Mouse (Mus musculus) olfactory bulb, adult 2 months (tissue): ENCODE measurements around the gene A930002H24Rik. TPM values are rescaled to one million over a fixed set of nuclear protein-coding genes. Genes with fewer than 3 reads are reported as not detected.
A peak's percentile ranks its signal among the peaks of the same experiment; 100 is the strongest.

Source experiments
- H3K27ac ChIP-seq: fragments of 200-500 bp; 2 replicates; pipeline ENCODE4 v1.5.1; 2012; ENCODE audit warnings: low read depth, low read length; ENCODE audit not compliant: insufficient read depth
- H3K4me1 ChIP-seq: fragments of 200-500 bp; 2 replicates; pipeline ENCODE4 v1.6.1; 2012; ENCODE audit warnings: low read length; ENCODE audit not compliant: control insufficient read depth, insufficient read depth
- H3K4me3 ChIP-seq: fragments of 200-500 bp; 2 replicates; pipeline ENCODE4 v1.5.1; 2012; ENCODE audit warnings: mild to moderate bottlenecking, low read depth, low read length, moderate library complexity; ENCODE audit not compliant: insufficient read depth
- CTCF ChIP-seq: fragments of 200-500 bp; IDR thresholded peaks from 2 replicates; pipeline ENCODE4 v1.5.1; 2012; ENCODE audit warnings: low read depth, mild to moderate bottlenecking, low read length, moderate library complexity; ENCODE audit not compliant: insufficient read depth
- POLR2A ChIP-seq: fragments of 200-500 bp; IDR thresholded peaks from 2 replicates; pipeline ENCODE4 v1.6.1; 2012; ENCODE audit warnings: mild to moderate bottlenecking, low read depth, low read length, moderate library complexity; ENCODE audit not compliant: insufficient read depth
- WGBS: fragments of 180-500 bp; shearing (Covaris S2); methylation state at CpG from one replicate; pipeline ENCODE4 v1.1.7; 2018; 5-methylcytosine and 5-hydroxymethylcytosine counted together
- polyA plus RNA-seq: library from polyadenylated mRNA; stranded (reverse); fragments of >200 nt; gene quantifications from 2 replicates; pipeline ENCODE4 v1.2.4, GENCODE M21; 2012; ENCODE audit warnings: low replicate concordance; ENCODE audit not compliant: missing spikeins, insufficient read depth, insufficient read length

The A930002H24Rik gene
- polyA plus RNA-seq = not detected in 2 replicates

DNA sequence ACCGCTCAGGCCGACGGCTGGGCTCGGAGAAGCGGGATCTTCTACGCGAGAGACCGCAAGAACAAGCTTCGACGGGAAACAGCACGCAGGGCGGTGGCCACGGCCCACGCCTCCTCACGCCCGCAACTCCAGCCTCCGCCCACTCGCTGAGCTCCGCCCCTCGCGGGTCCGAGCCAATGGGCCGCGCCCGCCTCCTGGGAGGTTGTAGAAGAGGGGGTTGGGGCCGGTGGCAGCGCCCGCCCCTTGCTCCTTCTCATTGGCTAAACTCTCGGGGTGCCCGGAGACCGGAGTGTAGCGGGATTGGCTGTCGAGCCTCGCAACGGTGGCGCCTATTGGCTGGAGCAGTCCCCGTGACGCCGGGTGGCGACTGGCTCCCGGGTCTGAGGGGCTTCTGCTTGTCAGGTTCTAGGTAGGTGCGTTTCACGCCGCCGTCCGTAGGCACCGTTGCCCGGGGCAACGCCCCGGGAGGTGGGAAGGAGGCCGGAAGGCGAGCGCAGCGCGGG, at the start of gene A930002H24Rik:
Gene A930002H24Rik, minus strand, starts transcription at position 145 of the 503 bp plus-strand sequence.
- Histone ChIP-seq H3K4me1 (peaks cover 3% of the 10 kb centered on the region; the same call in 1 of the 2 replicates), H3K27ac (peak within 1 kb of the TSS; percentile 70; the same call in 1 of the 2 replicates), H3K4me3 (peak within 1 kb of the TSS; percentile 92)
- WGBS = under 1% methylated on average over 55 of the region's 55 CpGs
- TF ChIP-seq CTCF = no peak
- peak; percentile 80 for TF ChIP-seq POLR2A

DNA sequence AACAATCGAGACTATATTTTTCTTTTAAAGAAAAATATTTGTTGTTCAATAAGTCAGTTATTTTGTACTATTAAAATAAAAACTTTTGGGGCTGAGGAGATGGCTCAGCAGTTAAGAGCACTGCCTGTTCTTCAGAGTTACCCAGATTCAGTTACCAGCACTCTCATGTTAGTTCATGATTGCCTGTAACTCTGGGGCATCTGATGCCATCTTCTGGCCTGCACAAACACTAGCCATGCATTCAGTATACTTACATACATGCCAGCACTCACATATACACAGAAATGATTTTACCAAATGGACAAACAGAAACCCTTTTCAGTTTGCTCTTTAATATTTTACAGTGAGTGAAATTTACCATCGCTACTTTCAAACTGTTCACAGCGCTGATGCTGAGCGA, 45.7 kb upstream of the A930002H24Rik start:
- 96% methylated on average over 4 of the region's 4 CpGs for WGBS
- Histone ChIP-seq H3K27ac (no peak overlapping the region), H3K4me1 (no peaks in the 10 kb centered on the region), H3K4me3 (no peak overlapping the region)
- no peak for TF ChIP-seq CTCF
- TF ChIP-seq POLR2A = no peak

DNA sequence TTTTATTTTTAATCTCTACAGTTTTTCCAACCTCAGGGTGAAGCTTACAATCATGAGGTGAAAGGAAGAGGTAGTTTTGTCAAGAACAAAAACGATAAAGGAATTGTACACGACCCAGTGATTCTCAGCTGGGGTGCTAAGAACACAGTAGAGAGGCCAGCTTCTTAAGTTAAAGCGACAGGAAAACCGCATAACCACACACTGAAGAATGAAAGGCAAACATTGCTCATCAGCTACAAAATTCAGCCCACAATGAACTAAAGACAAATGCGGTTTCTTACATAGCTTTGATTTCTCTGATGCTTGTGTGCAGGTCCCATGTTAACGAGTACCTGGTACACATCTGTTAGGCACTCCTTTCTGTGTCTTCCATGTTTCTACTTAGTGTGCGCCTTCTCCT, 33.5 kb upstream of the A930002H24Rik start:
- H3K4me1 ChIP-seq = no peaks in the 10 kb centered on the region
- WGBS = 73% methylated on average over 7 of the region's 7 CpGs
- no peak overlapping the region for H3K4me3 ChIP-seq
- no peak overlapping the region for H3K27ac ChIP-seq
- no peak for TF ChIP-seq CTCF
- no peak for TF ChIP-seq POLR2A

DNA sequence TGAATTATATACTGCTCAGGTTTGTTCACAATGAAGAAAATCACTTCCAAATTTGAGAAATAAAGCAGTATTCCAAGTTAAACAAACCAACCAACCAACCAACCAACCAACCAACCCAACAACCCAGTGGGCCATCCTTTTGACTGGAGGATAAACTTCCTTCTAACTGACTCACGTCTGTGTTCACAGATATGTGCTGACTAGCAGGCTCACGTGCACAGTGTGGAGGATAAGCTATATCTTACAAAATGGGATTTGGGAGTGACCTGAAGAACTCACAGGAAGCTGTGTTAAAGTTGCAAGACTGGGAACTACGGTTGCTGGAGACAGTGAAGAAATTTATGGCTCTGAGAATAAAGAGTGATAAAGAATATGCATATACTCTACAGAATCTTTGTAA, 32.2 kb upstream of the A930002H24Rik start:
- no peak overlapping the region for H3K4me3 ChIP-seq
- H3K4me1 ChIP-seq = no peaks in the 10 kb centered on the region
- TF ChIP-seq POLR2A (no peak), CTCF (no peak)
- no peak overlapping the region for H3K27ac ChIP-seq
- 90% methylated on average over 3 of the region's 3 CpGs for WGBS

DNA sequence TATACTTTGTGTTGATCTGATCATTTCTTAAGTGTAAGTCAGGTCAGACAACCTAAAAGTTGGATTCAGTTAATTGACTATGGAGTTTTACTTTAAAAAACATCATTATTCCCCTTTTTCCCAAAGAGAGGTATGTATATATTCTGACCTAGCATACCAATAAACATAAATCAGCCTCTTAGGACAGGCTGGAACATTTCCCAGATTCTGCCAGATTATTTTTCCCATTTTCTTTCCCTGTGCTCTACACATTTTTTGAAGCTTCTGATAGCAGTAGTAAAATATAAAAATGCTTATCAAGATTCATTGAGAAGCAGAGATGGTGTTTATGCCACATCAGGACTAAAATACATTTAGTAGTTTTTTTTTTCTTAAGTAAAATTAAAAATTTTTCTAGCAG, 27.0 kb upstream of the A930002H24Rik start:
- H3K4me3 ChIP-seq = no peak overlapping the region
- no peak overlapping the region for H3K27ac ChIP-seq
- H3K4me1 ChIP-seq = no peaks in the 10 kb centered on the region
- no peak for TF ChIP-seq POLR2A
- no peak for TF ChIP-seq CTCF

DNA sequence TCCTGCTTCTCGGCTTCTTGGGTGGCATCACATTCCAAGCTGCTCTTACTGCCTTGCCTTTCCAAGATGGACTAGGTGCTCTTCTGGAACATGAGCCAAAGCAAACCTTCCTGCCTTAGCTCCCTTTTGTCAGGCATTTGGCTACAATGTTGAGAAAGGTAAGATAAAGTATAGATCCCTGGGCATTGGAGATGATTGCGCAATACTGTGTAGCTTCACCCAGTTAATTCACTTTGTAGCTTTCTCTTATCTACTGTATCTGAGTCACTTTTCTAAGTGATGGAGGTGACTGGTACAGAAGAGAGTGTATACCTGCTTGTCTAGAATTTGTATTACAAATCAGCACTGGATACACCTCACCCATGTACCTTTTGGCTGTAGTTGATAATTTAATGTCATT, 23.4 kb upstream of the A930002H24Rik start:
- H3K4me3 ChIP-seq = no peak overlapping the region
- WGBS = 96% methylated on average over 2 of the region's 2 CpGs
- no peaks in the 10 kb centered on the region for H3K4me1 ChIP-seq
- TF ChIP-seq CTCF (no peak), POLR2A (no peak)
- no peak overlapping the region for H3K27ac ChIP-seq

DNA sequence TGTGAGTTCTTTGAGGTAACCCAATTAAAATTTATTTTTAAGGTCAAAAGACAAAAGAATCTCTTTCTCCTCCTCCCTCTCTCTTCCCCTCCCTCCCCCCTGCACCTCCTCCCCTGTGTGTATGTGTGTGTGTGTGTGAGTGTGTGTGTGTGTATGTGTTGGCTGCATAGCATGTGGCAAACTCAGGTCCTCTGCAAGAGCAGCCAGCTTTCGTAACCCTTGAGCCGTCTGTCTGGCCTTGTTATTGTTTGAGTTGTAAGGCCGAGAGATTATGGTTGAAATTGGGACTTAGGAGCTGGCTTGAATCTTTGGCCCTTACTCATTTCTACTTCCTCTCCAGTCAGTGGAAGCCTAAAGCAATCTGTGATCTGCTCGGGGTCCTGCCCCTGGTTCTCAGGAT, 16.4 kb upstream of the A930002H24Rik start:
- TF ChIP-seq POLR2A (no peak), CTCF (no peak)
- no peak overlapping the region for H3K27ac ChIP-seq
- no peaks in the 10 kb centered on the region for H3K4me1 ChIP-seq
- no peak overlapping the region for H3K4me3 ChIP-seq
- 92% methylated on average over 4 of the region's 4 CpGs for WGBS

DNA sequence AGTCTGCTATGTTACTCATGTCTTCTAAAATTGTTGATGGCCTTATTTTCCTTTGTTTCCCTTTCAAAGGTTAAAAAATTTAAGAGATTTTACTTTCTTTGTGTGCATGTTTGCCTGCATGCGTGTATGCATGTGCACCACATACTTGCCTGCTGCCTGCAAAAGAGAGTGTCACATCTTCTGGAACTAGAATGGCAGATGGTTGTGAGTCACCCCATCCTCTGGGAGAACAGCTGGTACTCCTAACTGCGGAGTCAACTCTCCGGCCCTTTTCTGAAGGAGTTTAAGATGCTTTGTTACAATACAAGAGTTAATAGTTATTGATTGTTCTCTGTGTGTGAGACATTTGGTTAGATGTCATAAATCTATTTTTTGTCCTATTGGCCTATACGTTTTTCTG, 15.3 kb upstream of the A930002H24Rik start:
- no peak for TF ChIP-seq POLR2A
- H3K27ac ChIP-seq = no peak overlapping the region
- no peaks in the 10 kb centered on the region for H3K4me1 ChIP-seq
- 71% methylated on average over 4 of the region's 4 CpGs for WGBS
- H3K4me3 ChIP-seq = no peak overlapping the region

DNA sequence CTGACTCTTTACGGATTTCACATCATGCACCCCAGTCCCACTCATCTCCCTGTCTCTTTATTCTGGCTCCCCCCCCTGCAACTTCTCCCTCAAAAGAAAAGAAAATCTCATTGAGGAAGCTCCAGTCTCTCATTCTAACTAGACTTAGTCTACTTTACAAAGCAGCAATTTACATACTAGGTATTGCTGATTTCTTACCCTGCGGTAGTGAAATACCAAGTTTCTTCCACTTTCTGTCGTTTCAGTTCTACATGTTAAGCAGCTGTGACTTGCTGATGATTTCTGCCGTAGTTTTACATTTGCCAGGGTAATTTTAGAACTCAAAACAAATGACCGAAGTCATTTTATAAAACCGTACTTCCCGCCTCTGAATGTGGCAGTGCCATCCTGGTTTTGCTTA, 8.2 kb upstream of the A930002H24Rik start:
- WGBS = 87% methylated on average over 7 of the region's 7 CpGs

DNA sequence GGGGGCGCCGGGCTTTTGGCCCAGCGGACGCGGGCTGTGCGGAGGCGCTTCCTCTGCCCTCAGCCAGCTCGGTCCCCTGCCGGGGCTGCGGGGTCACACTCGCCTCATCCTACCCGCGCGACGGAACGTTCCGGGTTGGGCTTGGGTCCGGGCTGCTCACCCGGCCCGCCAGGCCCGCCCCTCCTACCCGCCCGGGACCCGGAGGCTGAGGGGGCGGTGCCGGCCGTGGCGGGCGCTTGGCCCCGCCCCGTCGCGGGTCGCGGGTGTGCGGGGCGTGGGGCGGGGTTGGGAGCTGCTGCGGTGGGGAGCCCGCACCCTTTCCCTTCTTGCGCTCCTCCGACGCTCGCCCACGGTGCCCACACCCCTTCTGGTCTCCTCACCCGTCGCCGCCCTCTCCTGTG, 580 bp upstream of the A930002H24Rik start:
- H3K4me1 ChIP-seq = peaks cover 3% of the 10 kb centered on the region; the same call in 1 of the 2 replicates
- peak overlapping the region; percentile 92 for H3K4me3 ChIP-seq
- peak overlapping the region; percentile 70; the same call in 1 of the 2 replicates for H3K27ac ChIP-seq
- 0% methylated on average over 35 of the region's 48 CpGs for WGBS
- TF ChIP-seq CTCF (no peak), POLR2A (no peak; the same call in 1 of the 2 replicates)

More for the DNA sequence above, 8.2 kb upstream of the A930002H24Rik start:
- no peaks in the 10 kb centered on the region for H3K4me1 ChIP-seq
- no peak for TF ChIP-seq CTCF
- no peak for TF ChIP-seq POLR2A
- H3K4me3 ChIP-seq = no peak overlapping the region
- H3K27ac ChIP-seq = no peak overlapping the region
